Mouse (Mus musculus): ENCODE data around the gene Sgcd. TPM values are rescaled to one million over a fixed set of nuclear protein-coding genes. Genes with fewer than 3 reads are reported as not detected.

The Sgcd gene
- polyA plus RNA-seq, 1 experiment from 2014 or later, result 4.5 TPM

DNA sequence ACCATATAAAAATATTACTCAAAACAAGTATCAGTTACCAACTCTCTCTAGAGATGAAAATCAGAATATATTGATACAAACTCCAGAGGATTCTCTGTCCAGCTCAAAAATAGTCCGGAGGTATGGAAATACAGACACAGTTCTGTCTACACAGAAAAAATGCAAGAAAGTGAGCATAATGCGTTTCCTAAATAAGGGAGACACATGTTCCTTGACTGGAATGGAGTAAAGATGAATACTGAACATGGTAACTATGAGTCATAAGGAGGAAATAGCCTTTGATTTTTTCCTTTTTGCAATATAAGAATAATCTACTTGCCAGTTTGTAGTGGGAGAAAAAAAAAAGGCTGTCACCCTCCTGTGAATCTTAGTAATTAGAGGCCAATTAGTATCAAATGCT lies 655.1 kb downstream of the Sgcd start:
- H3K36me3 ChIP-seq, result no peaks in the 10 kb centered on the region
- no peak for ATAC-seq (ENCODE audit: low FRiP score, low read depth)
- H3K4me3 ChIP-seq, result no peak overlapping the region
- H3K4me2 ChIP-seq, result no peak overlapping the region
- no peaks in the 10 kb centered on the region for H3K9me3 ChIP-seq
- 88% methylated on average over 2 of the region's 2 CpGs for WGBS
- no peaks in the 10 kb centered on the region for H3K4me1 ChIP-seq (replicated peaks)
- no peak overlapping the region for H3K9ac ChIP-seq
- no peak overlapping the region for H3K27ac ChIP-seq (replicated peaks)
- no peaks in the 10 kb centered on the region for H3K27me3 ChIP-seq

DNA sequence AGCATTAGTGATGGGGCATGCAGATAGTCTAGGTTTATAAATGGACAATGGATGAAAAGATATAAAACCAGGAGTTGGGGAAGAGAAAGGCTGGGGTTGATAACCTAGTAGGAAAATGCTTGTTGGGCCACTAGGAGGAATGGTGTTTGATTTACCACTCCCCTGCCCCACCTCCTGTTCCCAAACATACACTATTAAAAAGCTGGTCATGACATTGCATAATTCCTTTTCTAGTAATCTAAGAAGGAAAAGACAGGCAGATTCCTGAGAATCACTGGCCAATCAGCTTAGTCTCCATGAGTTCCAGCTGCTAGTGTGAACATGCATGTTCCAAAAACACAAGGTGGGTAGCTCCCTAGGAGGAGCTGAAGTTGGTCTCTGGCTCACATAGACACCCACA lies 683.2 kb downstream of the Sgcd start:
- Histone ChIP-seq H3K4me3 (no peak overlapping the region), H3K27ac (replicated peaks) (no peak overlapping the region), H3K27me3 (no peaks in the 10 kb centered on the region), H3K9me3 (no peaks in the 10 kb centered on the region), H3K4me1 (replicated peaks) (no peaks in the 10 kb centered on the region), H3K9ac (no peak overlapping the region), H3K36me3 (no peaks in the 10 kb centered on the region), H3K4me2 (no peak overlapping the region)
- ATAC-seq (ENCODE audit: low FRiP score, low read depth), result no peak

GRCm38 (mm10) chr11:47304702-47305450 lies 683.9 kb downstream of the Sgcd start:
- H3K9me3 ChIP-seq, result no peaks in the 10 kb centered on the region
- H3K27ac ChIP-seq (replicated peaks), result no peak overlapping the region
- no peak for ATAC-seq (ENCODE audit: low FRiP score, low read depth)
- H3K4me2 ChIP-seq, result no peak overlapping the region
- no peaks in the 10 kb centered on the region for H3K36me3 ChIP-seq
- no peaks in the 10 kb centered on the region for H3K27me3 ChIP-seq
- 82% methylated on average over 12 of the region's 12 CpGs for WGBS
- H3K4me1 ChIP-seq (replicated peaks), result no peaks in the 10 kb centered on the region
- H3K9ac ChIP-seq, result no peak overlapping the region
- H3K4me3 ChIP-seq, result no peak overlapping the region

DNA sequence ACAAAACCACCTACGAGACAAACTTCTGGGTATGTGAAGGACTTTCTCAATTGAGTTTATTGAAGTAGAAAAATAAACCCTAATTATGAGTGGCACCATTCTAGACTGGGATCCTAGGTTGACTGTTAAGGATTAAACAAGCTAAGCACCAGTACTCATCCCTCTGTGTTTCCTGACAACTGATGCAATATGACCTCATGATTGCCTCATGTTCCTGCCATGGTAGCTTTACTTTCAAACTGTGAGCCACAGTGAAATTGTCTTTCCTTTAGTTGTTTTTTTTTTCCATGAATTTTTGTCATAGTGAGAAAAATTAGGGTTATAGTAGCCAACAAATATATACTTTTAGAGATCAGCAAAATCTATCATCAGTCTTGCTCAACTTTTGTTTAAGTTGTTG lies 689.0 kb downstream of the Sgcd start:
- Histone ChIP-seq H3K4me2 (no peak overlapping the region), H3K27me3 (no peaks in the 10 kb centered on the region), H3K9ac (no peak overlapping the region), H3K27ac (replicated peaks) (no peak overlapping the region), H3K9me3 (no peaks in the 10 kb centered on the region), H3K4me3 (no peak overlapping the region), H3K4me1 (replicated peaks) (no peaks in the 10 kb centered on the region), H3K36me3 (no peaks in the 10 kb centered on the region)
- 94% methylated on average over 1 of the region's 1 CpGs for whole genome bisulfite sequencing
- ATAC-seq (ENCODE audit: low FRiP score, low read depth), result no peak

DNA sequence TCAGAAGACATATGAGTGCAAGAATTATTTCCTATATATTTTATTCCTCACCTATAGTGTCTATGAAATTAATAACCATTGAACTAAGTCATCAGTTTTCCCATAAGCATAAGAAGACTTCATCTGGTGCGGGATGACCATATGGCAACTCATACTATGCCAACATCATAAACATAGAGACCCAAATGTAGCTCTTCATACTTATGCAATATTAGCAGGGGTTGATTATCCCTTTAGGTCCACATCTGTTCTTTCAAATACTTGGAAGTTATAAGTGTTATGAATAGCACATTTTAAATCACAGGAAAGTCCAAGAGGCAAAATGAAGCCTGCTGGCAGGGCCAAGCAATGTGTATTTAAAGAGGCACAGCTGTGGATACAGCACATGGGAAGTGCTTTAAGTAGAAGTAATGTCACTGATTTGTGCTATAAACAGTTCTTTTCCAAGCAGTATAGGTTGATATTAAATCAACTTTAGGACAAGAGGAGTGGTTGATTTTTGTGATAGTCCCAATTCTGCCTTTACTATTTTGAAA lies 690.9 kb downstream of the Sgcd start:
- no peaks in the 10 kb centered on the region for H3K9me3 ChIP-seq
- H3K4me2 ChIP-seq, result no peak overlapping the region
- H3K9ac ChIP-seq, result no peak overlapping the region
- no peaks in the 10 kb centered on the region for H3K36me3 ChIP-seq
- no peak for ATAC-seq (ENCODE audit: low FRiP score, low read depth)
- no peak overlapping the region for H3K4me3 ChIP-seq
- 88% methylated on average over 1 of the region's 1 CpGs for WGBS
- no peaks in the 10 kb centered on the region for H3K4me1 ChIP-seq (replicated peaks)
- H3K27me3 ChIP-seq, result no peaks in the 10 kb centered on the region
- H3K27ac ChIP-seq (replicated peaks), result no peak overlapping the region

GRCm38 (mm10) chr11:47294741-47295140 lies 694.0 kb downstream of the Sgcd start:
- no peaks in the 10 kb centered on the region for H3K27me3 ChIP-seq
- no peak overlapping the region for H3K27ac ChIP-seq (replicated peaks)
- no peaks in the 10 kb centered on the region for H3K36me3 ChIP-seq
- H3K9me3 ChIP-seq, result no peaks in the 10 kb centered on the region
- ATAC-seq (ENCODE audit: low FRiP score, low read depth), result no peak
- no peaks in the 10 kb centered on the region for H3K4me1 ChIP-seq (replicated peaks)
- WGBS, result 84% methylated on average over 1 of the region's 1 CpGs
- no peak overlapping the region for H3K4me2 ChIP-seq
- H3K9ac ChIP-seq, result no peak overlapping the region
- no peak overlapping the region for H3K4me3 ChIP-seq

- WGBS, result 19% methylated on average over 4 of the region's 4 CpGs
- H3K9ac ChIP-seq, result no peak overlapping the region
- H3K4me1 ChIP-seq (replicated peaks), result no peaks in the 10 kb centered on the region
Observed at GRCm38 (mm10) chr11:47276586-47276985, 712.2 kb downstream of the Sgcd start.

GRCm38 (mm10) chr11:47268556-47268955 lies 720.2 kb downstream of the Sgcd start:
- Histone ChIP-seq H3K9ac (no peak overlapping the region), H3K4me1 (replicated peaks) (no peaks in the 10 kb centered on the region), H3K27ac (replicated peaks) (no peak overlapping the region), H3K9me3 (no peaks in the 10 kb centered on the region), H3K27me3 (no peaks in the 10 kb centered on the region), H3K4me3 (no peak overlapping the region), H3K36me3 (no peaks in the 10 kb centered on the region), H3K4me2 (no peak overlapping the region)
- no peak for ATAC-seq (ENCODE audit: low FRiP score, low read depth)
- 93% methylated on average over 4 of the region's 4 CpGs for WGBS

More at GRCm38 (mm10) chr11:47276586-47276985, 712.2 kb downstream of the Sgcd start:
- H3K9me3 ChIP-seq, result no peaks in the 10 kb centered on the region
- no peak overlapping the region for H3K27ac ChIP-seq (replicated peaks)
- no peak overlapping the region for H3K4me3 ChIP-seq
- no peaks in the 10 kb centered on the region for H3K36me3 ChIP-seq
- no peak for ATAC-seq (ENCODE audit: low FRiP score, low read depth)
- H3K4me2 ChIP-seq, result no peak overlapping the region
- H3K27me3 ChIP-seq, result no peaks in the 10 kb centered on the region

DNA sequence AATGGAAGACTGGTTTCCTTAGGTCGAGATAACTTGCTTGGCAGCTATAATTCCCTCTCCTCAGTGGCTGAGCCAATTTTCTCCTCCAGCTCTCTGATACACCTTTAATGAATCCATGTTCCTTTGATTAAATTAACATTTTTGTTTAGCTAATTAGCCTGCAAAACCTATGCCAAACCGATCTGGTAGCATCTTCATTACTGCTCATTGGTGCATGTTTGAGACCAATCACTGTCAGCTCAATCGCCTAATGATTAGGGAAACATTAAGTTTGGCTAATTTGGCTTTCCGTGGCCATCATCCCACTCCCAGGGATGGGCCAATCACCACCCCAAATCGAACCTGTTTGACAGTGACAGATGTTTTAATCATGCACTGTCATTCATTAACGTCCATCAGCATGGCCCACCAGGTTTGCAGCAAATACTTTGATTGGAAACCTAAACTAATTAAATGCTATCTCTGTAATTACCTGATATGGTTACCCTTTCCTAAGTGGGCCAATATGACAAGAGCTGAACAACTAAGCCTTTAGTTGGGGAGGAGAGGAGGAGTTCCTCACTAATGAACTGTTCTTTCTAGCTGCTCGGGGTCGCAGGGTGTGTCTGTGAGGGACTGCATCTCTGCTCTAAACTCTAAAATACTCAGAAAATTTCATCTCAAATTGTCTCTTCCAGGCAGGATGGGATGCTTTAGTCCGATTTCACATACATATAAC lies 724.3 kb downstream of the Sgcd start:
- WGBS, result 57% methylated on average over 9 of the region's 9 CpGs
- Histone ChIP-seq H3K4me2 (no peak overlapping the region), H3K4me3 (no peak overlapping the region), H3K36me3 (no peaks in the 10 kb centered on the region), H3K9me3 (no peaks in the 10 kb centered on the region), H3K27me3 (no peaks in the 10 kb centered on the region), H3K27ac (replicated peaks) (no peak overlapping the region), H3K4me1 (replicated peaks) (no peaks in the 10 kb centered on the region), H3K9ac (no peak overlapping the region)
- ATAC-seq (ENCODE audit: low FRiP score, low read depth), result peak; percentile 42; the same call in 1 of the 2 replicates

DNA sequence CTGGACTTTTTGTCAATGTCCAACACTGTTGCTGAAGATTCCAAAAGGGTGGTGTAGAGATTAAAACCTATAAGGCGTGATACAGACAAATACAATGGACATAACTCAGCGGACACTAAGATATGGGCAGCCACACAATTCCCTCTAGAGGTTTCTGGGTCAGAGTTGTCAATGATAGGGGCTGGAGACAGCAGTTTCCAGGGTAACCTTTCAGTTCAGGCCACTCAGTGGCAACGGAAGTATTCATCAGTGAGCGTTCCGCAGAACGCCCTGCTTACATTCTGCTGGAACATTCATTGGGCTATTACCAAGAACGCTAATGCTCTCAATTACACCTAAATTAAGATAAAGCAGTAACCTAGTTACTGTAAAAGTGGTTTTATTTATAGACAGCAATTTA lies 738.5 kb downstream of the Sgcd start:
- ATAC-seq (ENCODE audit: low FRiP score, low read depth), result no peak
- no peaks in the 10 kb centered on the region for H3K36me3 ChIP-seq
- H3K4me2 ChIP-seq, result no peak overlapping the region
- H3K27me3 ChIP-seq, result no peaks in the 10 kb centered on the region
- WGBS, result 30% methylated on average over 7 of the region's 7 CpGs
- H3K27ac ChIP-seq (replicated peaks), result no peak overlapping the region
- H3K4me1 ChIP-seq (replicated peaks), result peaks cover 18% of the 10 kb centered on the region
- H3K9me3 ChIP-seq, result no peaks in the 10 kb centered on the region
- no peak overlapping the region for H3K9ac ChIP-seq
- H3K4me3 ChIP-seq, result no peak overlapping the region

GRCm38 (mm10) chr11:47248345-47248893 lies 740.4 kb downstream of the Sgcd start:
- ATAC-seq (ENCODE audit: low FRiP score, low read depth), result no peak
- Histone ChIP-seq H3K4me1 (replicated peaks) (peaks cover 18% of the 10 kb centered on the region), H3K9me3 (no peaks in the 10 kb centered on the region), H3K36me3 (no peaks in the 10 kb centered on the region), H3K4me2 (no peak overlapping the region), H3K27ac (replicated peaks) (no peak overlapping the region), H3K27me3 (no peaks in the 10 kb centered on the region), H3K9ac (no peak overlapping the region), H3K4me3 (no peak overlapping the region)
- 63% methylated on average over 4 of the region's 4 CpGs for WGBS

- H3K27me3 ChIP-seq, result no peaks in the 10 kb centered on the region
- H3K9me3 ChIP-seq, result no peaks in the 10 kb centered on the region
- no peak overlapping the region for H3K4me2 ChIP-seq
- H3K36me3 ChIP-seq, result no peaks in the 10 kb centered on the region
- no peak overlapping the region for H3K9ac ChIP-seq
- H3K27ac ChIP-seq (replicated peaks), result no peak overlapping the region
- H3K4me1 ChIP-seq (replicated peaks), result peaks cover 18% of the 10 kb centered on the region
- WGBS, result 61% methylated on average over 8 of the region's 8 CpGs
- no peak overlapping the region for H3K4me3 ChIP-seq
- no peak for ATAC-seq (ENCODE audit: low FRiP score, low read depth)
Observed at GRCm38 (mm10) chr11:47247703-47248344, 740.9 kb downstream of the Sgcd start.

Measured in hindbrain, embryonic 15.5 days (tissue).